Mouse (Mus musculus) lung, adult 18-20 months (tissue): ENCODE results near the gene Ranbp2.
"Not testable (repeated sequence)": the region's sequence is repeated elsewhere in the genome, so short reads cannot be mapped to it uniquely, and the experiment has no call there.

Source experiments
- DNase-seq, 2 experiments: peaks; one replicate each; pipeline ENCODE4 v3.0.0; 2022; ENCODE audit warnings: mixed read lengths in 2 of 2

Gene Ranbp2

GRCm38 (mm10) chr10:58497320-58498284, 50.9 kb downstream of the Ranbp2 start, which contains the start of gene Ccdc138:
Ccdc138 (plus strand) TSS chr10:58497948.
- peak; percentile 94 for DNase-seq

GRCm38 (mm10) chr10:58498516-58498915, 51.8 kb downstream of the Ranbp2 start:
- DNase-seq = peak in 1 of 2 experiments; percentile 2

- DNase-seq = no peak
These were observed 82.6 kb downstream of the Ranbp2 start for GRCm38 (mm10) chr10:58529358-58529757.

GRCm38 (mm10) chr10:58530896-58531790, 84.4 kb downstream of the Ranbp2 start:
- no peak for DNase-seq

- no peak for DNase-seq
These were observed 85.5 kb downstream of the Ranbp2 start for GRCm38 (mm10) chr10:58532177-58532576.

- DNase-seq = not testable (repeated sequence)
These were observed 89.6 kb downstream of the Ranbp2 start for GRCm38 (mm10) chr10:58536276-58536675.

- DNase-seq = no peak
These were observed 93.9 kb downstream of the Ranbp2 start for GRCm38 (mm10) chr10:58540613-58541012.
